Mouse (Mus musculus) kidney, adult 9 months (tissue): ENCODE data around the gene Gm3250.
"Not testable (repeated sequence)": the region's sequence is repeated elsewhere in the genome, so short reads cannot be mapped to it uniquely, and the experiment has no call there.

ENCODE experiments used
- DNase-seq: peaks from one replicate; pipeline ENCODE4 v3.0.0; 2022

Gm3250 gene

GRCm38 (mm10) chr10:77782442-77782841 lies at the start of gene Gm3250:
Gene Gm3250, minus strand, starts transcription at chr10:77782542.
- not testable (repeated sequence) for DNase-seq

- DNase-seq: no peak
Measured at GRCm38 (mm10) chr10:77826951-77827350, 44.6 kb upstream of the Gm3250 start, which contains the start of gene Krtap10-4. Gene Krtap10-4, minus strand, starts transcription at chr10:77827095.

- DNase-seq: no peak
Measured at GRCm38 (mm10) chr10:77819203-77819602, 36.9 kb upstream of the Gm3250 start.

GRCm38 (mm10) chr10:77818523-77818922 lies 36.2 kb upstream of the Gm3250 start:
- no peak for DNase-seq

GRCm38 (mm10) chr10:77815514-77815913 lies 33.2 kb upstream of the Gm3250 start:
- DNase-seq: peak; percentile 13

DNA sequence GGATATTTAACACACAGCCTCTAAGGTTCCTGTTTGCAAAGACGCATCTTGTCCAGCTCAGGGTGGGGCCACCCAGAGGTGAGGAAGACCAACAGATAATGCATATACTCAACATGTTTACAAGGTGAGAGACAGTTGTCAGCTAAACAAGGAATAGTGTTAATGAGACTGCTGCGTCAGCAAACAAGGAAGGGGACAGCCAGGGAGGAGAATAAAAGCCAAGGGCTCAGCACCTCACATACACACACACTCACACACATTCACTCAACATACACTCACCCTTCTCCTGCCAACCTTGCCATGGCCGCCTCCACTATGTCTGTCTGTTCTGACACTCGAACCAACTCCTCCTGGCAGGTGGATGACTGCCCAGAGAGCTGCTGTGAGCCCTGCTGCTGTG lies 32.0 kb upstream of the Gm3250 start, which contains the start of gene Gm2696:
Gene Gm2696, plus strand, starts transcription at position 301 of the 400 bp plus-strand sequence.
- DNase-seq: no peak

DNA sequence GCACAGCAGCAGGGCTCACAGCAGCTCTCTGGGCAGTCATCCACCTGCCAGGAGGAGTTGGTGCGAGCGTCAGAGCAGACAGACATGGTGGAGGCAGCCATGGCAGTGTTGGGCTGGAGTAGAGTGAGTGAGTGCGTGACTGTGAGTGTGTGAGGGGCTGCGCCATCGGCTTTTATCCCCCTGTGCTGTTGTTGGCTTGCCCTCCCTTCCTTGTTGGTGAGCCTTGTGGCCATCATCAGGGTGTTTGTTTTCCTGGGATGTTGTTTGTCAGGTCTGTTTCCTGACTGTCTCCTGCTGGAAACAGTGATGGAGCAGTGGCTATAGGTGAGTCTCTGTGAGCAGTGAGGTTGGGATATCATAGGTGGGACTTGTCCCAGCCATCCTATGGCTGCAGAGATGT lies 29.4 kb upstream of the Gm3250 start, which contains the start of gene Gm9507:
Gene Gm9507, minus strand, starts transcription at position 101 of the 400 bp plus-strand sequence.
- DNase-seq: no peak

DNA sequence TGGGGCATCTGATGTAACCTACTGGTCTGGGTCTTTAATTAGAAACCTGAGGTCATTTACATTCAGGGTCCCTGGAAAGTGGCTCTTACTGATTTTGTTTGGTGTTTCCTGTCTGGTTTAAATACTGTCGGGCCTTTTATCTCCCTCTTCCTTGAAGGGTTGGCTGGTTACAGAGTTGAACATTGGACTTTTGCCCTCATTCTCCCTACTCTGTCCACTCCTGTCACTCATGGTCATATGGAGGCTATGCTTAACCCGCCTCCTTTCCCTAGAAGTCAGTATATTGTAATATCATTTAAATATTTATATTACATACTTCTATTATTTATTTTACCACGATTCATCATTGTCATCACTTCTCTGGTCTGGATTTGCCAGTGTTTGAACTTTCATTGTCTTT lies 21.8 kb upstream of the Gm3250 start:
- DNase-seq: peak; percentile 9

DNA sequence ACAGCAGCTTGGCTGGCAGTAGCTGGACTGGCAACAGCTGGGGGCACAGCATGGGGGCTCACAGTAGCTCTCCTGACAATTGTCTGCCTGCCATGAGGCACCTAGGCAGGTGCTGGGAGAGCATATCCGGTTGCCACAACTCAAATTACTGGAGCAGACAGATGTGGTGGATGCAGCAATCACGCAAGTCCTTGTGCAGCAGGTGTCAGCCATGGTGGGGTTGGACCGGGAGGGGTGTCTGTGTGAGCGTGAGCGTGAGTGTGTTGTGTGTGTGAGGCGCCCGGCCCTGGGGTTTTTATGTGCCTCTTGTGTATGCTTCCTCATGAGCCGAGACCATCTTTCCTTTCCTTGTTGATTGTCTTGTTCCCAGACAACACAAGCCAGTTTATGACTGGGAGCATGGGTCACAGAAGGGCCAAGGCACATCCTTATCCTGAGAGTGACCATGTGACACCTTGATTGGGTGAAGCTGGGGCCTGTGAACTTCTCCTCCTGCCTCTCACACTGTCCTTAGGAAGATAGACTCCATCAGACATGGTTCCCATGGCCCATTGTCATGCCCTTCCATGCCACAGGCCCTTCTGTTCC lies 16.7 kb upstream of the Gm3250 start, which contains the start of gene Gm19668:
Gene Gm19668, minus strand, starts transcription at position 213 of the 588 bp plus-strand sequence.
- DNase-seq: no peak

GRCm38 (mm10) chr10:77798164-77798920 lies 16.0 kb upstream of the Gm3250 start:
- DNase-seq: not testable (repeated sequence)

DNA sequence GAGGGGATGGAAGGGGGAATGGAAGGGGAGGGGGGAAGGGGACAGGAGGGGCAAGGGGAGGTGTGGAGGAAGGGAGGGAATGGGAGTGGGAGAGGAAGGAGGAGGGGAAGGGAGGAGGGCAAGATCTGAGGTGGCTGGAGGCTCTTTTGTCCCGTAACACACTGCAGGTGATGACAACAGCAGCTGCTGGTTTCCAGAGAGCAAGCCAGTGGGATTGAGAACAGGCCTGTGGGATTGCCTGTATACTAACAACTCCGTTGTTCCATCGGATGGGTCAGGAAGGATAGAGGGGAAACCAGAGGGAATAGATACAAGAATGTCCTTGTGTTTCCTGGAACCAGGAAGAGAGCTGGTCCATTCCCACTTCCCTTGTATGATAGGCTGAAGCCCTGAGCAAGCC lies 15.3 kb upstream of the Gm3250 start:
- DNase-seq: no peak

DNA sequence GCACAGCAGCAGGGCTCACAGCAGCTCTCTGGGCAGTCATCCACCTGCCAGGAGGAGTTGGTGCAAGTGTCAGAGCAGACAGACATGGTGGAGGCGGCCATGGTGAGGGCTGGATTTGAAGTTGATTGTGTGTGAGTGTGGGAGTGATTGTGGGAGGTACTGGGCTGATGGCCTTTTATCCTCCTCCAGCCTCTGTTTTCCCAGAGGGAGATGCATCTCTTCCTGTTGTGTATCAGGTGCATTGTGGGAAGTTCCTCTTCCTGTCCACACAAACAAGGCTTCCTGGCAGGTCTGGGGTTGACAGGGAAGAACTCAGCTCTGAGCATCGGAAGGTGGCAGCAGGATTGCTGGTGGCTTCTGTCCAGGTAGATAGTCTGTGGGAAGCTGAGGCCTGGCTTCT lies 12.6 kb upstream of the Gm3250 start, which contains the start of gene Gm9639:
Gene Gm9639, minus strand, starts transcription at position 101 of the 400 bp plus-strand sequence.
- DNase-seq: no peak

DNA sequence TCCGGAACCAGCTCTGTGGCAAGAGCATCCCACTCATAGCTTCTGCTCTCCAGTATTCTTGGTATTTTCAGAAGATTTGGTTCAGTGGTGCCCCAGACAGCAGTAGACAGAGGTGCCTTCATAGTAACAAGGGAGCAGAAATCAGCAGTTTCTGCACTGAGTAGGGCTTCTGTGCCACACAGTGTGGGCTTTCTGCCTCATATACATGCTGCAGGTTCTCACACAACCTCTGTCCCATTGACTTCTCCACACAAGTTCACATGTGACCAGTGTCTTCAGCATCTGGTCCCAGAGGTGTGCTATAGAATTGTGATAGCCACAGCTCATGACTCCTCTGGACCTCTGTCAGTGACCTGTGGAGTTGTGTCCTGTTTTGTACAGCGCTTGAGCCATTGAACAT lies 6.3 kb upstream of the Gm3250 start:
- DNase-seq: no peak

GRCm38 (mm10) chr10:77787876-77788275 lies 5.5 kb upstream of the Gm3250 start, which contains the start of gene Gm7137:
Gene Gm7137, minus strand, starts transcription at chr10:77788200.
- not testable (repeated sequence) for DNase-seq

- DNase-seq: not testable (repeated sequence)
Measured at GRCm38 (mm10) chr10:77783396-77783795, 1.1 kb upstream of the Gm3250 start.

DNA sequence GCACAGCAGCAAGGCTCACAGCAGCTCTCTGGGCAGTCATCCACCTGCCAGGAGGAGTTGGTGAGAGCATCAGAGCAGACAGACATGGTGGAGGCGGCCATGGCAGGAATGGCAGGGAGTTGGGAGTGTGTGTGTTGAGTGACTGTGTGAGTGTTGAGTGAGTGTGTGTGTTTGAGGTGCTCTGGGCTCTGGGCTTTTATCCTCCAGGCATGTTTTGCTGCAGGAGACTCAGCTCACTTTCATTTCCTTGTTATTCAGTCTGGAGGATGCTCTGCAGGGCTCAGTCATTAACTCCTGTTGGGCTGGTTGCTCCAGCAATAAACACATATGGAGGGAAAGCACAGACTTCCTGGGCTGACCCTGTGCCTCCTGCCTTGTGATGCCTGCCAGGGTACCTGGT lies 5.5 kb downstream of the Gm3250 start, which contains the start of gene Gm7138:
Gene Gm7138, minus strand, starts transcription at position 101 of the 400 bp plus-strand sequence.
- DNase-seq: not testable (repeated sequence)

DNA sequence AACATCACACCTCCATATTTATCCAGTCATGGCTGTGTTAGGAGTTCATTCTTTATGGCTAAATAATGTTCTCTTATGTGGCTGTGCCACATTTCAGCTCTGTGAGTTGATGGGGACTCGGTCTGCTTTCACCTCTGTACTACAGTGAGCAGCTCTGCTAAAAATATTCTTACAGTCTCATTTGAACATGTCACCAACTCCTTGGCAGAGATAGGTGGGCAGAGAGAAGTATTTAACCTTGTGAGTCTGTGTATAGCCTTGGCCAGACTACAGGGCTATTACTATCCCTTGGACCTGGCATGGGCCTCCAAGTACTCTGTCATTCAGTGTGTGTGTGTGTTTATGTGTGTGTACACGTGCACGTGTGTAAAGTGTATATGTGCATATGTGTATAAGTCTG lies 10.2 kb downstream of the Gm3250 start:
- not testable (repeated sequence) for DNase-seq

DNA sequence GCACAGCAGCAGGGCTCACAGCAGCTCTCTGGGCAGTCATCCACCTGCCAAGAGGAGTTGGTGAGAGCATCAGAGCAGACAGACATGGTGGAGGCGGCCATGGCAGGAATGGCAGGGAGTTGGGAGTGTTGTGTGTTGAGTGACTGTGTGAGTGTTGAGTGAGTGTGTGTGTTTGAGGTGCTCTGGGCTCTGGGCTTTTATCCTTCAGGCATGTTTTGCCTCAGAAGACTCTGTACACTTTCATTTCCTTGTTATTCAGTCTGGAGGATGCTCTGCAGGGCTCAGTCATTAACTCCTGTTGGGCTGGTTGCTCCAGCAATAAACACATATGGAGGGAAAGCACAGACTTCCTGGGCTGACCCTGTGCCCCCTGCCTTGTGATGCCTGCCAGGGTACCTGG lies 11.1 kb downstream of the Gm3250 start, which contains the start of gene Gm3238:
Gene Gm3238, minus strand, starts transcription at position 101 of the 400 bp plus-strand sequence.
- DNase-seq: not testable (repeated sequence)

- no peak for DNase-seq
Measured at GRCm38 (mm10) chr10:77769727-77770126, 12.6 kb downstream of the Gm3250 start.

DNA sequence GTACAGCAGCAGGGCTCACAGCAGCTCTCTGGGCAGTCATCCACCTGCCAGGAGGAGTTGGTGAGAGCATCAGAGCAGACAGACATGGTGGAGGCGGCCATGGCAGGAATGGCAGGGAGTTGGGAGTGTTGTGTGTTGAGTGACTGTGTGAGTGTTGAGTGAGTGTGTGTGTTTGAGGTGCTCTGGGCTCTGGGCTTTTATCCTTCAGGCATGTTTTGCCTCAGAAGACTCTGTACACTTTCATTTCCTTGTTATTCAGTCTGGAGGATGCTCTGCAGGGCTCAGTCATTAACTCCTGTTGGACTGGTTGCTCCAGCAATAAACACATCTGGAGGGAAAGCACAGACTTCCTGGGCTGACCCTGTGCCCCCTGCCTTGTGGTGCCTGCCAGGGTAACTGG lies 22.8 kb downstream of the Gm3250 start, which contains the start of gene Gm3233:
Gene Gm3233, minus strand, starts transcription at position 101 of the 400 bp plus-strand sequence.
- DNase-seq: not testable (repeated sequence)

DNA sequence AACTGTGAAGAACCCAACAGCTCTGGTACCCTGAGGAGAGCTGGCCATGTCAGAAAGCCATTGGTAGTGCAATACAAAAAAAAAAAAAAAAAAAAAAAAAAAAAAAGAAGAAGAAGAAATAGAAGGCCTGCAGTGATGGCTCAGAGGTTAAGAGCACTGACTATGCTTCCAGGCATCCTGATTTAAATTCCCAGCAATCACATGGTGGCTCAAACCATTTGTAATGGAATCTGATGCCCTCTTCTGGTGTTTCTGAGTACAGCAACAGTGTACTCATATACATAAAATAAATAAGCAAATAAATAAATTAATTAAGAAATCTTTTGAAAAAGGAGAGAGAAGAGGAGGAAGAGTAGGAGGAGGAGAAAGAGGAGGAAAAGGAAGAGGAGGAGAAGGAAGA lies 28.9 kb downstream of the Gm3250 start:
- DNase-seq: no peak

DNA sequence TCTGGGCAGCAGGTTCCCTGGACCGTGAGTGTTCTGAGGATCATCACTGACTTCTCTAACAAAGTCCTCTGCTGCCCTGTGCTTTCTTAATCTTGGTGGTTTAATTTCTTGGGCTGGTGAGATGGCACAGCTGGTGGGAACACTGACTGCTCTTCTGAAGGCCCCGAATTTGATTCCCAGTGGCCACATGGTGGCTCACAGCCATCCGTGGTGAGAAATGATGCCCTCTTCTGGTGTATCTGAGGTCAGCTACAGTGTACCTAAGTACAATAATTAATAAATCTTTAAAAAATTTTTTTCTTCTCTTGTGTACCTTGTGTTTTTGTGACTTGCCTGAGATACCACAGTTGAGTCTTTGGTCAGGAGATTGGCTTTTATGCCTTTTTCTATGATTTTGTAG lies 30.0 kb downstream of the Gm3250 start:
- DNase-seq: not testable (repeated sequence)

GRCm38 (mm10) chr10:77751254-77751653 lies 31.1 kb downstream of the Gm3250 start, which contains the start of gene Gm9736:
Gene Gm9736, minus strand, starts transcription at chr10:77751354.
- not testable (repeated sequence) for DNase-seq
